Comparison of ENCODE assay signal across 8 mouse cellular contexts in genomic region chr6:42245711-42246353, GRCm38 (mm10). TPM values are rescaled to one million over a fixed set of nuclear protein-coding genes. Genes with fewer than 3 reads are reported as not detected.
A peak's percentile ranks its signal among the peaks of the same experiment; 100 is the strongest.
DNase-seq lines count a peak whose midpoint lies in the region; ATAC-seq and TF ChIP-seq lines count a peak whose summit lies in the region.

Gene Gstk1 (plus strand): TSS chr6:42245935.

- intact Hi-C loops in heart, postnatal 14 days (cut with DNase I), result no loop called here

- no peaks in the 10 kb centered on the region for H3K27me3 ChIP-seq in ES-Bruce4 (ENCODE audit: control insufficient read depth, insufficient read depth, low read length, poor library complexity, severe bottlenecking)
- H3K27me3 ChIP-seq in forebrain, embryonic 15.5 days, result no peaks in the 10 kb centered on the region
- no peaks in the 10 kb centered on the region for H3K27me3 ChIP-seq in liver, postnatal 0 days (ENCODE audit: insufficient read depth, low read length)
- H3K27me3 ChIP-seq in neural tube, embryonic 14.5 days (ENCODE audit: control insufficient read depth, insufficient read depth, low read length), result no peaks in the 10 kb centered on the region
- no peaks in the 10 kb centered on the region for H3K27me3 ChIP-seq in testis, adult 2 months (ENCODE audit: control insufficient read depth, insufficient read depth, low read length)

- H3K4me2 ChIP-seq in forebrain, embryonic 15.5 days (replicated peaks), result peak within 1 kb of the TSS; percentile 75
- H3K4me2 ChIP-seq in liver, postnatal 0 days (ENCODE audit: low read depth, low read length), result peak within 1 kb of the TSS; percentile 86
- peak within 1 kb of the TSS; percentile 73 for H3K4me2 ChIP-seq in neural tube, embryonic 14.5 days (ENCODE audit: low read depth, low read length)

- H3K4me1 ChIP-seq in ES-Bruce4 (ENCODE audit: control insufficient read depth, insufficient read depth, low read length), result no peaks in the 10 kb centered on the region
- peaks cover 8% of the 10 kb centered on the region; the same call in 1 of the 2 replicates for H3K4me1 ChIP-seq in forebrain, embryonic 15.5 days
- peaks cover 9% of the 10 kb centered on the region for H3K4me1 ChIP-seq in liver, postnatal 0 days (ENCODE audit: insufficient read depth)
- H3K4me1 ChIP-seq in neural tube, embryonic 14.5 days (ENCODE audit: control insufficient read depth, insufficient read depth, low read length), result no peaks in the 10 kb centered on the region
- peaks cover 2% of the 10 kb centered on the region; the same call in 1 of the 2 replicates for H3K4me1 ChIP-seq in testis, adult 2 months (ENCODE audit: control insufficient read depth, insufficient read depth, low read length)

- peak within 1 kb of the TSS; percentile 65 for H3K4me3 ChIP-seq in ES-Bruce4 (ENCODE audit: low read depth, low read length)
- peak within 1 kb of the TSS; percentile 48 for H3K4me3 ChIP-seq in forebrain, embryonic 15.5 days
- peak within 1 kb of the TSS; percentile 53 for H3K4me3 ChIP-seq in liver, postnatal 0 days (ENCODE audit: low read depth, low read length)
- peak within 1 kb of the TSS; percentile 37 for H3K4me3 ChIP-seq in neural tube, embryonic 14.5 days (ENCODE audit: low read depth, low read length)
- H3K4me3 ChIP-seq in testis, adult 2 months (ENCODE audit: control insufficient read depth, low read depth, low read length), result peak within 1 kb of the TSS; percentile 43

- peak; percentile 99 for ATAC-seq in forebrain, embryonic 15.5 days (replicated peaks)
- ATAC-seq in liver, postnatal 0 days, result peak; percentile 100
- ATAC-seq in neural tube, embryonic 14.5 days (ENCODE audit: low read depth), result peak; percentile 100

- H3K9me3 ChIP-seq in ES-Bruce4 (replicated peaks; ENCODE audit: control insufficient read depth, insufficient read depth, low read length, poor library complexity, severe bottlenecking), result no peaks in the 10 kb centered on the region
- H3K9me3 ChIP-seq in forebrain, embryonic 15.5 days, result no peaks in the 10 kb centered on the region
- H3K9me3 ChIP-seq in liver, postnatal 0 days (ENCODE audit: low read length), result no peaks in the 10 kb centered on the region
- no peaks in the 10 kb centered on the region for H3K9me3 ChIP-seq in neural tube, embryonic 14.5 days (ENCODE audit: control insufficient read depth, low read length)

- DNase-seq in cerebellum, adult 11-12 months, result peak; percentile 75
- DNase-seq in heart, postnatal 14 days, result peak; percentile 81 to 84
- DNase-seq in layer of hippocampus, adult 11-12 months (ENCODE audit: low spot score), result peak; percentile 68
- DNase-seq in liver, postnatal 0 days, result peak; percentile 90

- no peaks in the 10 kb centered on the region for H3K36me3 ChIP-seq in ES-Bruce4 (ENCODE audit: control insufficient read depth, insufficient read depth, low read length, poor library complexity, severe bottlenecking)
- H3K36me3 ChIP-seq in forebrain, embryonic 15.5 days, result no peaks in the 10 kb centered on the region
- no peaks in the 10 kb centered on the region for H3K36me3 ChIP-seq in liver, postnatal 0 days (replicated peaks; ENCODE audit: insufficient read depth, low read length)
- no peaks in the 10 kb centered on the region for H3K36me3 ChIP-seq in neural tube, embryonic 14.5 days (ENCODE audit: control insufficient read depth, insufficient read depth, low read length)
- no peaks in the 10 kb centered on the region for H3K36me3 ChIP-seq in testis, adult 2 months (ENCODE audit: control insufficient read depth, insufficient read depth, low read length)

- no peak for TF ChIP-seq POLR2A in ES-Bruce4 (IDR thresholded peaks at IDR 0.05; ENCODE audit: insufficient read depth, low read length)
- TF ChIP-seq POLR2A in testis, adult 2 months (IDR thresholded peaks at IDR 0.05; ENCODE audit: control insufficient read depth, low read depth, low read length), result 0 out of 2 replicates have a peak, but pooled peaks have one; percentile 24

- 1% methylated on average over 28 of the region's 28 CpGs for WGBS in forebrain, embryonic 15.5 days
- 4% methylated on average over 28 of the region's 28 CpGs for WGBS in liver, postnatal 0 days (ENCODE audit: insufficient replicate concordance)
- WGBS in neural tube, embryonic 14.5 days, result 4% methylated on average over 28 of the region's 28 CpGs

- H3K27ac ChIP-seq in ES-Bruce4 (ENCODE audit: insufficient read depth, low read length), result no peak within 1 kb of the TSS
- no peak within 1 kb of the TSS for H3K27ac ChIP-seq in forebrain, embryonic 15.5 days (replicated peaks)
- peak within 1 kb of the TSS; percentile 73 for H3K27ac ChIP-seq in liver, postnatal 0 days (ENCODE audit: low read depth)
- no peak within 1 kb of the TSS for H3K27ac ChIP-seq in neural tube, embryonic 14.5 days (ENCODE audit: low read depth, low read length)
- H3K27ac ChIP-seq in testis, adult 2 months (ENCODE audit: control insufficient read depth, insufficient read depth, low read depth, low read length), result no peak within 1 kb of the TSS

- peak within 1 kb of the TSS; percentile 39; the same call in 1 of the 2 replicates for H3K9ac ChIP-seq in ES-Bruce4 (ENCODE audit: low read depth, poor library complexity, severe bottlenecking)
- peak within 1 kb of the TSS; percentile 32 for H3K9ac ChIP-seq in forebrain, embryonic 15.5 days (replicated peaks)
- peak within 1 kb of the TSS; percentile 55; the same call in 1 of the 2 replicates for H3K9ac ChIP-seq in liver, postnatal 0 days (replicated peaks)
- peak within 1 kb of the TSS; percentile 1; the same call in 1 of the 2 replicates for H3K9ac ChIP-seq in neural tube, embryonic 14.5 days (replicated peaks; ENCODE audit: low read depth, low read length)

- TF ChIP-seq CTCF in ES-Bruce4 (IDR thresholded peaks at IDR 0.05; ENCODE audit: low read depth, low read length), result no peak
- no peak for TF ChIP-seq CTCF in liver, postnatal 0 days (IDR thresholded peaks at IDR 0.05; ENCODE audit: low read depth)
- TF ChIP-seq CTCF in testis, adult 2 months (IDR thresholded peaks at IDR 0.05; ENCODE audit: control insufficient read depth, insufficient read depth, insufficient replicate concordance, low read depth, low read length), result no peak

- TF ChIP-seq EP300 in ES-Bruce4 (IDR thresholded peaks at IDR 0.05; ENCODE audit: insufficient read depth, low read depth, low read length), result no peak
- TF ChIP-seq EP300 in liver, postnatal 0 days (IDR thresholded peaks at IDR 0.05; ENCODE audit: low read depth), result no peak

RNA-seq across cellular contexts. Expression of gene Gstk1, which starts in this region (rescaled TPM):
- polyA plus RNA-seq in ES-Bruce4 (2011; ENCODE audit: insufficient read depth, insufficient read length, low read depth, missing spikeins), result 14.8 and 15.0 TPM in 2 replicates
- 10.7 and 12.0 TPM in 2 replicates for polyA plus RNA-seq in forebrain, embryonic 15.5 days (2015; fragmentation: Nextera tagmentation; extraction: Ambion mirVana)
- total RNA-seq in heart, postnatal 14 days (2021), result 10 to 100 TPM; 47.1 to 50.2 TPM
- polyA plus RNA-seq in liver, postnatal 0 days (2015; fragmentation: Nextera tagmentation; extraction: Ambion mirVana), result 20.5 and 26.7 TPM in 2 replicates
- 8.0 and 12.4 TPM in 2 replicates for polyA plus RNA-seq in neural tube, embryonic 14.5 days (2014; fragmentation: Nextera tagmentation; extraction: Ambion mirVana)
- polyA plus RNA-seq in testis, adult 2 months (2012; rRNA removed), result 6.3 and 6.5 TPM in 2 replicates

Comparison
In these comparisons a context has a peak if more than half of its experiments do, and no peak if none do; other contexts are left out.
1. H3K9ac ChIP-seq: peak in every context shown above with its lines; median percentile 55 in liver, postnatal 0 days; 39 in ES-Bruce4; 32 in forebrain, embryonic 15.5 days; 1 in neural tube, embryonic 14.5 days.